Mouse (Mus musculus) MEL (cell line): ENCODE results near the gene Alg1. TPM values are rescaled to one million over a fixed set of nuclear protein-coding genes. Genes with fewer than 3 reads are reported as not detected.

Experiments
- DNase-seq: peaks from one replicate; pipeline ENCODE4 v3.0.0; 2011; ENCODE audit warnings: low read depth, low spot score
- H3K27ac ChIP-seq: 2 replicates; pipeline ENCODE4 v1.5.1; 2012; ENCODE audit warnings: low read depth, mild to moderate bottlenecking, control low read depth, low read length, moderate library complexity; ENCODE audit not compliant: control insufficient read depth
- H3K27me3 ChIP-seq, 2 experiments: fragments of 150-350 bp in 1 of 2; sonication (generic) in 1 of 2; 2 replicates each; pipeline ENCODE4 v1.6.1; 2012; ENCODE audit warnings: low read length in 2 of 2, mild to moderate bottlenecking in 2 of 2, improper control_type of control experiment in 1 of 2, moderate library complexity in 1 of 2; ENCODE audit not compliant: insufficient read depth in 2 of 2, control insufficient read depth in 1 of 2
- H3K36me3 ChIP-seq, 2 experiments: 2 replicates each; pipeline ENCODE4 v1.6.1; 2012 to 2014; ENCODE audit warnings: low read length in 2 of 2, improper control_type of control experiment in 1 of 2, inconsistent platforms in 1 of 2, mild to moderate bottlenecking in 1 of 2; ENCODE audit not compliant: insufficient read depth in 2 of 2, control insufficient read depth in 1 of 2
- H3K4me1 ChIP-seq, 2 experiments: fragments of 150-350 bp in 1 of 2; sonication (generic) in 1 of 2; 2 replicates each; pipeline ENCODE4 v1.6.1; 2012; ENCODE audit warnings: low read length in 2 of 2, improper control_type of control experiment in 1 of 2, mild to moderate bottlenecking in 1 of 2; ENCODE audit not compliant: insufficient read depth in 2 of 2, control insufficient read depth in 1 of 2
- H3K4me3 ChIP-seq, 2 experiments: fragments of 150-350 bp in 1 of 2; sonication (generic) in 1 of 2; 2 replicates each; pipeline ENCODE4 v1.5.1; 2012; ENCODE audit warnings: low read depth in 2 of 2, low read length in 2 of 2, mild to moderate bottlenecking in 2 of 2, moderate library complexity in 2 of 2, control low read depth in 1 of 2, improper control_type of control experiment in 1 of 2; ENCODE audit not compliant: control insufficient read depth in 1 of 2, insufficient read depth in 1 of 2
- H3K79me2 ChIP-seq: 2 replicates; pipeline ENCODE4 v1.6.1; 2012; ENCODE audit warnings: mild to moderate bottlenecking, low read length, moderate library complexity; ENCODE audit not compliant: control insufficient read depth, poor library complexity, insufficient read depth
- H3K9ac ChIP-seq: 2 replicates; pipeline ENCODE4 v1.6.1; 2012; ENCODE audit warnings: low read depth, mild to moderate bottlenecking, control low read depth, low read length, moderate library complexity; ENCODE audit not compliant: control insufficient read depth, poor library complexity, severe bottlenecking
- H3K9me3 ChIP-seq: fragments of 150-350 bp; sonication (generic); replicated peaks from 2 replicates; pipeline ENCODE4 v1.6.1; 2012; ENCODE audit warnings: mild to moderate bottlenecking, low read length, improper control_type of control experiment, moderate library complexity; ENCODE audit not compliant: insufficient read depth
- BHLHE40 ChIP-seq: IDR thresholded peaks from 2 replicates; pipeline ENCODE4 v1.6.1; 2012; ENCODE audit warnings: low read depth, mild to moderate bottlenecking, inconsistent platforms, low read length, improper control_type of control experiment, borderline replicate concordance
- CHD1 ChIP-seq: IDR thresholded peaks from 2 replicates; pipeline ENCODE4 v1.6.1; 2012; ENCODE audit warnings: low read depth, mild to moderate bottlenecking, inconsistent platforms, low read length, improper control_type of control experiment
- CHD2 ChIP-seq: IDR thresholded peaks from 2 replicates; pipeline ENCODE4 v1.6.1; 2011; ENCODE audit warnings: low read length, improper control_type of control experiment
- E2F4 ChIP-seq: IDR thresholded peaks from 2 replicates; pipeline ENCODE4 v1.6.1; 2011; ENCODE audit warnings: low read depth, low read length, improper control_type of control experiment, borderline replicate concordance
- ELF1 ChIP-seq: IDR thresholded peaks from 2 replicates; pipeline ENCODE4 v1.6.1; 2014; ENCODE audit warnings: low read depth, mild to moderate bottlenecking, inconsistent platforms, low read length, improper control_type of control experiment, moderate library complexity
- ETS1 ChIP-seq: IDR thresholded peaks from 2 replicates; pipeline ENCODE4 v1.6.1; 2012; ENCODE audit warnings: low read depth, mild to moderate bottlenecking, inconsistent platforms, low read length, improper control_type of control experiment, moderate library complexity
- GATA1 ChIP-seq: IDR thresholded peaks from 2 replicates; pipeline ENCODE4 v1.6.1; 2011; ENCODE audit warnings: low read depth, low read length, improper control_type of control experiment
- JUND ChIP-seq: IDR thresholded peaks from 2 replicates; pipeline ENCODE4 v1.6.1; 2011; ENCODE audit warnings: low read depth, mild to moderate bottlenecking, improper control_type of control experiment, low read length
- MAFK ChIP-seq: IDR thresholded peaks from 2 replicates; pipeline ENCODE4 v1.6.1; 2011; ENCODE audit warnings: low read depth, mild to moderate bottlenecking, low read length, improper control_type of control experiment, borderline replicate concordance
- MAX ChIP-seq: IDR thresholded peaks from 2 replicates; pipeline ENCODE4 v1.6.1; 2011; ENCODE audit warnings: low read length, improper control_type of control experiment
- MEF2A ChIP-seq: IDR thresholded peaks from 2 replicates; pipeline ENCODE4 v1.6.1; 2014; ENCODE audit warnings: low read depth, mild to moderate bottlenecking, inconsistent platforms, low read length, improper control_type of control experiment; ENCODE audit not compliant: poor library complexity, insufficient replicate concordance, severe bottlenecking; ENCODE audit errors: extremely low read depth
- MYB ChIP-seq: IDR thresholded peaks from 2 replicates; pipeline ENCODE4 v1.6.1; 2011; ENCODE audit warnings: mild to moderate bottlenecking, low read depth, low read length, improper control_type of control experiment
- NELFE ChIP-seq: IDR thresholded peaks from 2 replicates; pipeline ENCODE4 v1.6.1; 2011; ENCODE audit warnings: low read depth, low read length, improper control_type of control experiment
- NRF1 ChIP-seq: IDR thresholded peaks from 2 replicates; pipeline ENCODE4 v1.6.1; 2014; ENCODE audit warnings: low read depth, mild to moderate bottlenecking, inconsistent platforms, low read length, improper control_type of control experiment, moderate library complexity; ENCODE audit not compliant: poor library complexity, insufficient read depth, severe bottlenecking
- POLR2A ChIP-seq, 2 experiments: IDR thresholded peaks; 2 replicates each; pipeline ENCODE4 v1.6.1; 2011 to 2012; ENCODE audit warnings: low read length in 2 of 2, mild to moderate bottlenecking in 2 of 2, control low read depth in 1 of 2, improper control_type of control experiment in 1 of 2, low read depth in 1 of 2, moderate library complexity in 1 of 2; ENCODE audit not compliant: control insufficient read depth in 1 of 2, insufficient read depth in 1 of 2, poor library complexity in 1 of 2
- POLR2AphosphoS5 ChIP-seq: IDR thresholded peaks from 2 replicates; pipeline ENCODE4 v1.6.1; 2012; ENCODE audit warnings: low read depth, borderline replicate concordance, mild to moderate bottlenecking, inconsistent platforms, low read length, moderate library complexity, mixed read lengths
- RCOR1 ChIP-seq: IDR thresholded peaks from 2 replicates; pipeline ENCODE4 v1.6.1; 2012; ENCODE audit warnings: low read depth, mild to moderate bottlenecking, inconsistent platforms, low read length, improper control_type of control experiment
- SIN3A ChIP-seq: IDR thresholded peaks from 2 replicates; pipeline ENCODE4 v1.6.1; 2012; ENCODE audit warnings: low read length, improper control_type of control experiment, inconsistent platforms
- TAL1 ChIP-seq: IDR thresholded peaks from 2 replicates; pipeline ENCODE4 v1.6.1; 2012; ENCODE audit warnings: mild to moderate bottlenecking, inconsistent platforms, low read length, moderate library complexity, mixed read lengths
- UBTF ChIP-seq: IDR thresholded peaks from 2 replicates; pipeline ENCODE4 v1.6.1; 2012; ENCODE audit warnings: low read depth, mild to moderate bottlenecking, inconsistent platforms, low read length, improper control_type of control experiment, moderate library complexity, borderline replicate concordance; ENCODE audit not compliant: insufficient read depth
- USF1 ChIP-seq: IDR thresholded peaks from 2 replicates; pipeline ENCODE4 v1.6.1; 2014; ENCODE audit warnings: low read depth, mild to moderate bottlenecking, inconsistent platforms, low read length, improper control_type of control experiment, moderate library complexity
- USF2 ChIP-seq, 2 experiments: IDR thresholded peaks; 2 replicates each; pipeline ENCODE4 v1.6.1; 2011 to 2012; ENCODE audit warnings: improper control_type of control experiment in 2 of 2, low read length in 2 of 2, borderline replicate concordance in 1 of 2, inconsistent platforms in 1 of 2, low read depth in 1 of 2, mild to moderate bottlenecking in 1 of 2; ENCODE audit not compliant: insufficient read depth in 1 of 2
- ZC3H11A ChIP-seq: IDR thresholded peaks from 2 replicates; pipeline ENCODE4 v1.6.1; 2012; ENCODE audit warnings: low read depth, mild to moderate bottlenecking, inconsistent platforms, low read length, improper control_type of control experiment
- ZKSCAN1 ChIP-seq: IDR thresholded peaks from 2 replicates; pipeline ENCODE4 v1.6.1; 2012; ENCODE audit warnings: low read depth, mild to moderate bottlenecking, inconsistent platforms, low read length, improper control_type of control experiment, moderate library complexity
- polyA plus RNA-seq, 2 experiments: library from polyadenylated mRNA; stranded (reverse) in 1 of 2; unstranded in 1 of 2; fragments of >175 nt in 1 of 2; fragments of >200 nt in 1 of 2; gene quantifications; 2 replicates each; pipeline versions ENCODE4 v1.2.1 to v1.2.4; 2012; ENCODE audit warnings: low replicate concordance in 2 of 2, low read depth in 1 of 2; ENCODE audit not compliant: insufficient read length in 2 of 2, insufficient read depth in 1 of 2, missing spikeins in 1 of 2
- total RNA-seq: library from RNA; depleted of rRNA; stranded (reverse); fragments of 300-350 nt; gene quantifications from 2 replicates; pipeline ENCODE4 v1.2.3, GENCODE M21; 2012

Alg1 gene
- total and polyA plus RNA-seq, 3 experiments = 42.9 to 46.4 TPM; not detected in 1

DNA sequence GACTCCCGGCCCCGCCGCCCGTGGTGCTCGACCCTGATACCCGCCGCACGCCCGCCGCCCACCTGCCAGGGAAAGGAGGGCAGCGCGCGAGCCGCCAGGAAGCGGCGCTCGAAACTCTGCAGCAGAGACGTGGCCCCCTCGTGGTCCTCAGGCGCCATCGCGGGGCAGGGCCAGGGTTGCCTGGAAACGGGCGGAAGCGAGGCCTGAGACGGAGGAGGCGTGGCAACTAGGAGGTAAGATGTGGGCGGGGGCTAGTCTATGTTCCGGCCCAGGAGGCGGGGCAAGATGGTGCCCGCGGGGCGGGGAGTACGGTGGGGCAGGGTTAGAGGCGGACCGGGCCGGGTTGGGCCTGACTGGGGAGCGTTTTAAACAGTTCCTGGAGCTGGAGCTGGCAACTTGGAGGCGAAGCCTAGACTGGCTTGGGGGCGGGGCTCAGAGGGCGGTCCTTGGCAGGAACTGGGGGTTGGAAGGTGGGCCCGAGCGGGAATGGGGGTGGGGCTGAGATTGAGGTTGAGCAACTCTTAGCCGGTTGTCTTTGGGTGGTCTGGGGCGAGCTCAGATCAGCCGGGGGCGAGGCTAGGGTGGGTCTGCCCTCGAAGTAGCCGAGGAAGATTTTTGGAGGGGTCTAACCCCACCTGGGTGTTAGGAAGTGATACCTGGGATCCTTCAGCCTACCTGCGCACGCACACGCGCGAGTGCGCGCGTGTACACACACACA, 22.5 kb downstream of the Alg1 start, which contains the start of gene Eef2kmt (continued):
- TF ChIP-seq NRF1 (no peak), MAFK (no peak), ETS1 (peak; percentile 44; the same call in 1 of the 2 replicates), CHD1 (no peak), MAX (peak; percentile 73; the same call in 1 of the 2 replicates), MYB (no peak), TAL1 (no peak), POLR2AphosphoS5 (no peak), ZC3H11A (no peak), MEF2A (no peak), NELFE (peak; percentile 75), CHD2 (no peak)
- TF ChIP-seq, all 39 proteins: peak for 13

DNA sequence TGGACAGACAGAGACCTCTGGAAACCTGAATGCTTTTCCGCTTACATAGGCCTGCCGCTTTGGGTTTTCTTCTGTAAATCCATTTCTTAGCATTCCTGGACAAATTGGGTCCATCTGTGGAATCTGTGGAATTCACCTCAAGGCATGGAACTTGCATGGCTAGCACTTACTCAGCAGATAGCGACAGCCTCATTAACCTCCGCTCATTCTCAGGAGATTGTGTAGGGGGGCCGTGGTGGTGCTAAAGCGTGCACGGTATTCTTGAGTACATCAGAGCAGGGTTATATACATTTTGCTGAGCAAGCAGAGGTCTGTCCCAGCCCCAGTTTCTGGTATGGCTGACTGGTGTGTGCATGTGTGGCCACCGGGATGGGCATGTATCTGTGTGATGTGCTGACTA, 29.7 kb downstream of the Alg1 start:
- H3K27me3 ChIP-seq = no peaks in the 10 kb centered on the region
- no peak overlapping the region for H3K9ac ChIP-seq
- no peaks in the 10 kb centered on the region for H3K4me1 ChIP-seq
- no peak overlapping the region for H3K27ac ChIP-seq
- H3K36me3 ChIP-seq = no peaks in the 10 kb centered on the region
- H3K9me3 ChIP-seq = no peaks in the 10 kb centered on the region
- H3K79me2 ChIP-seq = no peaks in the 10 kb centered on the region
- no peak for TF ChIP-seq USF2 (IDR thresholded peaks at IDR 0.05; ENCODE audit: borderline replicate concordance in 1 of 2, insufficient read depth in 1 of 2, low read depth in 1 of 2, low read length in 2 of 2)
- TF ChIP-seq USF1 = no peak
- TF ChIP-seq TAL1 = no peak
- no peak for TF ChIP-seq ZC3H11A
- TF ChIP-seq BHLHE40 = no peak
- no peak for TF ChIP-seq GATA1
- TF ChIP-seq UBTF = no peak
- TF ChIP-seq JUND = no peak
- TF ChIP-seq POLR2AphosphoS5 = no peak
- TF ChIP-seq ZKSCAN1 = no peak
- TF ChIP-seq ELF1 = no peak
- no peak for TF ChIP-seq POLR2A (IDR thresholded peaks at IDR 0.05; ENCODE audit: control insufficient read depth in 1 of 2, insufficient read depth in 1 of 2, low read depth in 1 of 2, low read length in 2 of 2, poor library complexity in 1 of 2)
- TF ChIP-seq CHD2 = no peak
- TF ChIP-seq SIN3A = no peak
- TF ChIP-seq MAX = no peak
- no peak for TF ChIP-seq MEF2A
- no peak for TF ChIP-seq RCOR1
- TF ChIP-seq CHD1 = no peak
- no peak for TF ChIP-seq E2F4
- DNase-seq = no peak
- no peak overlapping the region for H3K4me3 ChIP-seq
